ENCODE assay signal across 10 mouse cellular contexts in the genomic region with DNA sequence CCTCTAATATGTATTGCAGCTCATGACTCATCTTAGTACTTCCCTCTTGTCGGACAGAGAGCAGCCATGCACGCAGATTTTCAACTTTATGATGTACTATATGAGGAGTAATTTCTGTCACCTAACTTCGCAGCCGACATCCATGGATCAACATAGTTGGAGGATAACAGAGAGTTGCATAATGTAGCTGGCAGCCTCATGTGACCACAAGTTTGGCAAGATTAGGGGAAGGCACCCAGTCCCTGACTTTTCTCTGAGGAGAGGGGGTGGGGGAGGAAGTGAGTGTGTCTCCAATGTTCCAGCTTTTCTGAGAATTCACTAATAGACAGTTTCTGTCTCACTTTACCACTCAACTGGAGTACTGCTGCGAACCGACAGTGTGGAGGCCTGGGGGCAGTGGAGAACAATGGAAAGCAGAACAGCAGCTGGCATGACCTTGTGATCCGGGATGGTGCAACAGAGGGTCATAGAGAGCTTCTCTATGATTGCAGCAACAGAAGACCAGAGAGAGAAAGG.
A peak's percentile ranks its signal among the peaks of the same experiment; 100 is the strongest.
DNase-seq lines count a peak whose midpoint lies in the region; ATAC-seq and TF ChIP-seq lines count a peak whose summit lies in the region.
"Had no signal": no experiment of that assay in that cellular context is flagged by ENCODE, and none has a peak within 500 bp of the region (broad histone marks: within the 10 kb centered on the region; RNA-seq: fewer than 3 reads in every experiment).

No protein-coding gene starts in this region.

- ATAC-seq in hindbrain, postnatal 0 days, result 0 out of 2 replicates have a peak, but pooled peaks have one; percentile 18
- no peak for ATAC-seq in hindbrain, embryonic 16.5 days
- ATAC-seq in neutrophil, adult 5-6 weeks (ENCODE audit: extremely low read depth, insufficient number of reproducible peaks, low FRiP score, poor library complexity, severe bottlenecking), result peak; percentile 39; the same call in 1 of the 2 replicates
- ATAC-seq: intestine, postnatal 0 days had no signal

- no peak for TF ChIP-seq POLR2A in bone marrow macrophage, adult 2 months (IDR thresholded peaks at IDR 0.05; ENCODE audit: borderline replicate concordance, low read depth, low read length)
- TF ChIP-seq POLR2A in lung, adult 2 months (IDR thresholded peaks at IDR 0.05; ENCODE audit: borderline replicate concordance, extremely low read depth, low read depth, low read length), result no peak

- H3K4me1 ChIP-seq in hindbrain, postnatal 0 days (ENCODE audit: insufficient read depth, low read length), result no peaks in the 10 kb centered on the region
- H3K4me1 ChIP-seq in hindbrain, embryonic 16.5 days (ENCODE audit: control insufficient read depth, insufficient read depth, low read depth, low read length), result no peaks in the 10 kb centered on the region
- H3K4me1 ChIP-seq in bone marrow macrophage, adult 2 months (ENCODE audit: control insufficient read depth, insufficient read depth, low read length), result peaks cover 6% of the 10 kb centered on the region
- H3K4me1 ChIP-seq in lung, adult 2 months (ENCODE audit: control insufficient read depth, insufficient read depth, low read length), result no peaks in the 10 kb centered on the region
- H3K4me1 ChIP-seq: neural tube, embryonic 15.5 days had no signal

- H3K27ac ChIP-seq in hindbrain, postnatal 0 days, result no peak overlapping the region
- no peak overlapping the region for H3K27ac ChIP-seq in hindbrain, embryonic 16.5 days (ENCODE audit: low read depth, low read length)
- H3K27ac ChIP-seq in bone marrow macrophage, adult 2 months (ENCODE audit: insufficient read depth, low read depth, low read length), result peak overlapping the region; percentile 70
- H3K27ac ChIP-seq: neural tube, embryonic 15.5 days had no signal

- no peak overlapping the region for H3K9ac ChIP-seq in hindbrain, postnatal 0 days (replicated peaks; ENCODE audit: low read length)
- no peak overlapping the region for H3K9ac ChIP-seq in hindbrain, embryonic 16.5 days (ENCODE audit: low read depth, low read length)
- H3K9ac ChIP-seq: neural tube, embryonic 15.5 days had no signal

- WGBS in hindbrain, postnatal 0 days, result 71% methylated on average over 7 of the region's 7 CpGs
- WGBS in hindbrain, embryonic 16.5 days, result 69% methylated on average over 7 of the region's 7 CpGs
- WGBS in lung, adult 2 months, result 56% methylated on average over 7 of the region's 7 CpGs

- no peak for DNase-seq in hindbrain, postnatal 0 days (ENCODE audit: low spot score)
- peak; percentile 23 for DNase-seq in lung, adult 2 months
- no peak for DNase-seq in spleen, adult 12 weeks (ENCODE audit: low spot score)
- DNase-seq in yolk sac, embryonic 10.5 days (ENCODE audit: low spot score), result no peak

- H3K9me3 ChIP-seq in hindbrain, postnatal 0 days (ENCODE audit: low read length), result no peaks in the 10 kb centered on the region
- H3K9me3 ChIP-seq in hindbrain, embryonic 16.5 days (ENCODE audit: control insufficient read depth, low read length), result no peaks in the 10 kb centered on the region
- H3K9me3 ChIP-seq: neural tube, embryonic 15.5 days had no signal

- H3K36me3 ChIP-seq in hindbrain, postnatal 0 days (ENCODE audit: insufficient read depth, low read length), result no peaks in the 10 kb centered on the region
- H3K36me3 ChIP-seq in hindbrain, embryonic 16.5 days (ENCODE audit: control insufficient read depth, insufficient read depth, low read length), result no peaks in the 10 kb centered on the region
- H3K36me3 ChIP-seq: G1E; neural tube, embryonic 15.5 days had no signal

- H3K27me3 ChIP-seq in hindbrain, postnatal 0 days (ENCODE audit: insufficient read depth, low read length), result no peaks in the 10 kb centered on the region
- no peaks in the 10 kb centered on the region for H3K27me3 ChIP-seq in hindbrain, embryonic 16.5 days (replicated peaks; ENCODE audit: control insufficient read depth, insufficient read depth, low read length)
- H3K27me3 ChIP-seq: neural tube, embryonic 15.5 days had no signal

- TF ChIP-seq CTCF in hindbrain, postnatal 0 days (IDR thresholded peaks at IDR 0.05; ENCODE audit: low read depth), result no peak
- TF ChIP-seq CTCF in bone marrow macrophage, adult 2 months (IDR thresholded peaks at IDR 0.05; ENCODE audit: low read depth, low read length), result no peak
- no peak for TF ChIP-seq CTCF in lung, adult 2 months (IDR thresholded peaks at IDR 0.05; ENCODE audit: insufficient read depth, low read length)

- H3K4me2 ChIP-seq in hindbrain, postnatal 0 days (ENCODE audit: low read depth, low read length), result no peak overlapping the region
- H3K4me2 ChIP-seq in hindbrain, embryonic 16.5 days (ENCODE audit: low read length), result no peak overlapping the region
- H3K4me2 ChIP-seq: neural tube, embryonic 15.5 days had no signal

- H3K4me3 ChIP-seq in hindbrain, postnatal 0 days (ENCODE audit: low read length), result no peak overlapping the region
- no peak overlapping the region for H3K4me3 ChIP-seq in hindbrain, embryonic 16.5 days (ENCODE audit: low read length)
- H3K4me3 ChIP-seq in bone marrow macrophage, adult 2 months (ENCODE audit: insufficient read depth, low read length), result peak overlapping the region; percentile 24
- H3K4me3 ChIP-seq in lung, adult 2 months (replicated peaks; ENCODE audit: extremely low read depth, low read depth, low read length), result no peak overlapping the region
- H3K4me3 ChIP-seq: neural tube, embryonic 15.5 days had no signal
